Mouse (Mus musculus) right cerebral cortex, adult 18-20 months (tissue): ENCODE results near the gene Itgb2l.

ENCODE experiments used
- DNase-seq: peaks from one replicate; pipeline ENCODE4 v3.0.0; 2022; ENCODE audit warnings: mixed read lengths

The Itgb2l gene

DNA sequence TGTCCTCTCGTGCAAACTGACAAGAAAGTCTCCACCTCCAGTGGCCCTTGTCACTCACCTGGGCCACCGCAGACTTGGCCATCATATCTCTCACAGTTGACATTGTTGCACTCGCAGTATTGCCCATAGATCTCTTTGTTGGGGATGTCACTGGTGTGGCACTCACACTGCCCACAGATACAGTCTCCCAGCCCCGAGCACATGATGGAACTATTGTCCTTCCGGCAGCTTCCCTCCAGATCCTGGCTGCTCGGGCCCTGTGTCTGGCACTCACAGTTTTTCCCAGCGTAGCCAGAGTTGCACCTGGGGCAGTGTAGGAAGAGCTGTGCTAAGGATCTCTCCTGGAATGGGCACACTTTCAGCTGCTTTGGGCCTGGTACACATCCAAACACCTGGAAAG lies 16.7 kb downstream of the Itgb2l start:
- no peak for DNase-seq

- DNase-seq = no peak
These were observed 18.4 kb downstream of the Itgb2l start for GRCm38 (mm10) chr16:96425044-96425443.

- no peak for DNase-seq
These were observed 35.4 kb downstream of the Itgb2l start for GRCm38 (mm10) chr16:96408064-96408465.

DNA sequence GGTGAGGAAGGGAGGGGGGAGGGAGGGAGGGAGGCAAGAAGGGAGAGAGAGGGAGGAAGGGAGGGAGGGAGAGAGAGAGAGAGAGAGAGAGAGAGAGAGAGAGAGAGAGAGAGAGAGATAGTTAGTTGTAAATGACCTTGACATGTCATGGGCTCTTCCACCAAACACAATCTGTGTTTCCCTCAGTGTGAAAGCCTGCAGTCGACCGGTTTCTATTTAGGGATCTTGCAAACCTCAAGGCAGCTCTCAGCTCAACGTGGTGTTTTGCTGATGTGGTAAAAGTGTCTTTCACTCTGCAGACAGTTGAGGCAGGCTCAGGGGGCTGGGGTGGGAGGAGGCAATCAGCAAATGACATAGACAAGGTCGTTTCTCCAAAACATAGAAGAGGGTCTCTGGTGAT lies 37.1 kb downstream of the Itgb2l start:
- no peak for DNase-seq

DNA sequence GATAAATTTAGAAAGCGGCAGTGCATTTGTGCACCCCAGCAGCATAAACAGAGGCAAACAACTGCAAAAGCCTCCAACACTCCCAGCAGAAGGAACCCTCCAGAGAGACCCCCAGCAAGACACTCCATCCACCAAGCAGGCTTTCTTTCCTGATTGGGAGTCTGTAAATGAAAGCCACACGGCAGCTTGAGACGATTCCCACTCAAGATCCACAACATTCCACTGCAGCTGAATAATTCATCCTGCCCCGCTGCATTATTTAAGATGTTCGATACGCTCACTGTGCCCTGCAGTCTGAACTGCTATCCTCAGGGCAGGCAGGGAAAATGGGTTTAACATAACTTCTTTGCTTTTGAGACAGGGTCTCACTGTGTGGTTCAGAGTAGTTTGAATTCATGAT lies 41.1 kb downstream of the Itgb2l start:
- no peak for DNase-seq

DNA sequence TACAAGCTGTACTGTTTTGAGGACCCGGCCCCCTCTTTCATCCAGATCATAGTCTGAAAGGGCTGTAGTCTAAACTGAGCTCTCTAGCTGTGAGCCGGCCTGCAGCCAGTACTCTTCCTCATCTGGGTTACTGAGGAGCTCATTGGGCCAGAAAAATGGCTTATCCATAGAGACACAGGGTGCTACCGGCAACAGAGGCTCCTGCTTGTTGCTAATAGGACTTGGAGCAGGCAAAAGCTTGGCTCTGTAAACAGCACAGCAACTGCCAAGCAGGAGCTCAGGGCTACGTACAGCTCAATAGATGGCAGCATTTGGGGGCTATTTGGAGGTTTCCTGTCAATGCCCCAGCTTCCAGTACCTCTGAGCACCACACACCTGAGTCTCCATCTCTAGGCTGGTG lies 43.4 kb downstream of the Itgb2l start:
- no peak for DNase-seq

- DNase-seq = no peak
These were observed 44.6 kb downstream of the Itgb2l start for GRCm38 (mm10) chr16:96398806-96399205.

GRCm38 (mm10) chr16:96396013-96396650 lies 47.3 kb downstream of the Itgb2l start:
- no peak for DNase-seq

DNA sequence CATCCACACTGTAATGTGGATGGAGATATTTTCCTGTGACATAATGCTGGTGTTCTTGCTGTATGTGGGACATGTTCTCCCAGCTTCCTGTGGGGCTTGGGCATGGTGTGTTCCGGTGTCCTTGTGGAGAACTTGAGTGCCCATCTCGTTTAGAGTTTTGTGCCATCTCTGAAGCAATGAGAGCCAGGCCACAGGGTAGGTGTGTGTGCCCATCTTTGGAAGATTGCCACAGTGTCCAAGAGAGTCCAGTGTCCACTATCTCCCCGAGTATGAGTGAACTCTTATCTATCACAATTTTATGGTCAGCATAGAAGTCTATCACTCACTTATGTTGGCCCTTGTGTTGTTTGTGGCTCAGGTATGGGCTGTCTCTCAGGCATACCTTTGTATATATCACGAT lies 47.9 kb downstream of the Itgb2l start:
- no peak for DNase-seq

- DNase-seq = no peak
These were observed 52.3 kb downstream of the Itgb2l start for GRCm38 (mm10) chr16:96391070-96391469.

DNA sequence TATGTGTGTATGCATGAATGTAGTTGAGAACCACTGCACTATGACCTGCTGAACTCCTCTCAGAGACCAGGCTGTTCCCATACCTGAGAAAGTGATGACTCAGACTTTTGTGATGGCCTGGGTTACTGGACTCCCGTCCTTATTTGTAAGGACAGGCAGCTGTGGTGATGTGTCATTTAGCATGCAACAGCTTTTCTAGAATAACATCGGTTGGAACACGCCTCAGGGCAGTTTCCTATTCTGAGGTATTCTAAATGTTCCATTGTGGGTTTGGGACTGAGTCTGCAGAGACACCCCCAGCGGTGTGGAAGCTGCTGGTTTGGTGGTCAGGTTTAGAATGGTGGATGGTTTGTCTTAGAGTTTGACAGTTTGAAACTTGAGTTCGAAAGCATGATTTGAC lies 54.9 kb downstream of the Itgb2l start:
- DNase-seq = no peak

DNA sequence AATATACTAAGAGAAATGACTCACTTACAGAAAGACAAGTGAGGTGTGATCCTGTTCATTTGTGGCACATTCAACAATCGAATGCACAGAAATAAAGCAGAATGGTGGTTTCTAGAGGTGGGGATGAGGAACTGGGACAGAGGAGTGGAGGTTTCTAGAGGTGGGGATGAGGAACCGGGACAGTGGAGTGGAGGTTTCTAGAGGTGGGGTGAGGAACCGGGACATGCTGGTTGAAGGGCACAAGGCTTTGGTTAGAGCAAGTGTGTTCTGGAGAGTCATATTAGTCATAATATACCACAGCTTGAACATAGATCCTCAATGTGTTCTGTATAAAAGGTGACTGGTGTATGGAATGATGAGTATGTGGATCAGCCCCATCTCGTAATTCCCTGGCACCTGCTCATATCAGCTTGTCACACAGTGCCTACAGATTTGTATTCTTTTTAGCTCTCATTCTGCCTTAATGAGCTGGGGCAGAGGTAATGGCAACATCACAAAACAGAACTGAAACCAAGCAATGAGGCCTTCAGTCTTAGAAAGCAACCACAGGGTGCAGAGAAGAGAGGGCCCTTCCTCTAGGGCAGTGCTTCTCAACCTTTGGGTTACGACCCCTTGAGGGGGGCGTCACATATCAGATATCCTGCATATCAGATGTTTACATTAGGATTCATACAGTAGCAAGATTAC lies 55.6 kb downstream of the Itgb2l start:
- DNase-seq = no peak

DNA sequence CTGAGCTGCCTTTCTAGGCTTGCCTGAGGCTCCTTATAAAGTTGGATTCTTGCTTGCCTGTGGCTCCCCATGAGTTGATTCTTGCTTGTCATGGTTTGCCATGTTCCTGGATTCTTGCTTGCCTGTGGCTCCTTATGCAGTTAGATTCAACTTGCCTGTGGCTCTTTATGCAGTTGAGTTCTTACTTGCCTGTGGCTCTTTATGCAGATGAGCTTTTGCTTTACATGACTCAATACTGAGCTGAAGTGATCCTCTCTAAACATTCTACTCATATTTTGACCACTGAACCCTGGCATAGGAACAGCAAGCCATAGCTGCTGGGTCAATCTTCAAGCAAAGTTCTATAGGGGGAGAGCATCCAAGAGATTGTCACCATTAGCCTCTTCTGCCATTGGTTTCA lies 58.7 kb downstream of the Itgb2l start:
- no peak for DNase-seq

GRCm38 (mm10) chr16:96382496-96383181 lies 60.8 kb downstream of the Itgb2l start:
- DNase-seq = no peak

- DNase-seq = no peak
These were observed 62.0 kb downstream of the Itgb2l start for GRCm38 (mm10) chr16:96381435-96381834.

DNA sequence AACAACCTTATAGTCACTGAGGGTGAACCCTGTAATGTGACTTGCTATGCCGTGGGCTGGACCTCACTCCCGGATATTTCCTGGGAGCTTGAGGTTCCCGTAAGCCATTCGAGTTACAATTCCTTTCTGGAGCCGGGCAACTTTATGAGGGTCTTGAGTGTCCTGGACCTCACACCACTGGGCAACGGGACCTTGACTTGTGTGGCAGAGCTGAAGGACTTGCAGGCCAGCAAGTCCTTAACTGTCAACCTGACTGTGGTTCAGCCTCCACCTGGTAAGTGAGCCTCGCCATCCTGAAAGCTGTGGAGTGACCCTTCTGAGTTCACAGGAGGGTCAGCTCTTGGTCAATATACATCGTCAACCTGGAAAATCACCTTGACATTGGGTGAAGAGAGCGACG lies 65.3 kb downstream of the Itgb2l start:
- DNase-seq = no peak

- DNase-seq = no peak
These were observed 67.1 kb downstream of the Itgb2l start for GRCm38 (mm10) chr16:96376342-96376741.

GRCm38 (mm10) chr16:96375538-96375937 lies 67.9 kb downstream of the Itgb2l start:
- no peak for DNase-seq

DNA sequence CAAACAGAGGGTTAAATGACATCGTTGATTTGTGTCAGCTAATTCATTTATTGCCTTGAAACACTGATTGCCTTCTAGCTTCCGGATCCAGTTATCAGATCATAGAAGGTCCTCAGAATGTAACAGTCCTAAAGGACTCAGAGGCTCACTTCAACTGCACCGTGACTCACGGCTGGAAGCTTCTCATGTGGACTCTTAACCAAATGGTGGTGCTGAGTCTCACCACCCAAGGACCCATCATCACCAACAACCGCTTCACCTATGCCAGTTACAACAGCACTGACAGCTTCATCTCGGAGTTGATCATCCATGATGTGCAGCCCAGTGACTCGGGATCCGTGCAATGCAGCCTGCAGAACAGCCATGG lies 70.7 kb downstream of the Itgb2l start:
- no peak for DNase-seq
